Mouse (Mus musculus) bone marrow macrophage, adult 2 months (primary cell): ENCODE results near the gene Naa40.

Source experiments
- CTCF ChIP-seq: IDR thresholded peaks from 2 replicates; pipeline ENCODE4 v1.5.1; 2012; ENCODE audit warnings: low read depth, mild to moderate bottlenecking, low read length, moderate library complexity
- POLR2A ChIP-seq: IDR thresholded peaks from 2 replicates; pipeline ENCODE4 v1.6.1; 2012; ENCODE audit warnings: mild to moderate bottlenecking, low read depth, low read length, borderline replicate concordance

DNA sequence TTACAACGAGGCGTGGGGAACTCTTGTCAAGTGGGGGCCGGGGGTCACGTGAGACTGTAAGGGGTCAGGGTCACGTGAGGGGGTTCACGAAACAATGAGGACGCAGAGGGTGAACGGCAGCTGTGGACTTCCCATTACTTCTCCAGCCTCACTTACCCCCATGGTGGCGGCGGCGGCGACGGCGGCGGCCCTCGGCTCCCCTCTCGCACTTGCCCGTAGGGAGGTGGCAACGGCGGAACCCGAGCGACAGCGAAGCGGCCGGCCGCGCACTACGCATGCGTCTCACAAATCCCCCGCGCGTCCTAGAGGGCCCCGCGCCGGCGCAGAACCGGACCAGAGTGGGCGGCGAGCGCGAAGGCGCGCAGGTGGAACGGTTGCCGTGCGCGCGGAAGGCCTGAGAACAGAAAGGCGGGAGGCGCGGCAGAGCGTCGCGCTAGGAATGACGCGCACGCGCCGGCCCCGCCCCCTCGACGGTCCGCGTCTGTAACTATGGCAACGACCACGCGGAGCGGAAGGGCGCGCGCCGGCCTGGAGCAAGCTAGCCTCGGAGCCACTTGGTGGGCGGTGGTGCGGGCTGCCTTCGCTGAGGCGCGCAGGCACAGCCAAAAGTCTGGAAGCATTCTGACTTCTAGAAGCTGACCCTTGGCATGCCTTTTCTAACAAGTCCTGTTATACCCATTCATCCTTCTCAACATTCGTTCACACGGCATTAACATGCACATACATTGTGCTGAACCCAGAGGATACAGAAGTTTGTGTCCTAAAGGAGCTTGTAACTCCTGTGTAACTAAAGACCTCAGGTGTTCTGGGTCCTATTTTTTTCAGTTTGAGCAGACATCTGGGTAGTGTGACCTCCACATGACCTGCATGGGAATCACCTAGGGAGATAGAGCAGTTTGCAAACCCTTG is at the start of gene Naa40:
- TF ChIP-seq CTCF, result no peak
- TF ChIP-seq POLR2A, result no peak
